Mouse (Mus musculus) testis, adult 2 months (tissue): Measurements from ENCODE around the gene Zdhhc16.

Experiments used
- CTCF ChIP-seq: fragments of 200-500 bp; IDR thresholded peaks from 2 replicates; pipeline ENCODE4 v1.5.1; 2012; ENCODE audit warnings: low read depth, mild to moderate bottlenecking, inconsistent platforms, low read length, moderate library complexity; ENCODE audit not compliant: control insufficient read depth, insufficient read depth, insufficient replicate concordance
- POLR2A ChIP-seq: fragments of 200-500 bp; IDR thresholded peaks from 2 replicates; pipeline ENCODE4 v1.6.1; 2012; ENCODE audit warnings: low read depth, mild to moderate bottlenecking, inconsistent platforms, low read length, moderate library complexity; ENCODE audit not compliant: control insufficient read depth

DNA sequence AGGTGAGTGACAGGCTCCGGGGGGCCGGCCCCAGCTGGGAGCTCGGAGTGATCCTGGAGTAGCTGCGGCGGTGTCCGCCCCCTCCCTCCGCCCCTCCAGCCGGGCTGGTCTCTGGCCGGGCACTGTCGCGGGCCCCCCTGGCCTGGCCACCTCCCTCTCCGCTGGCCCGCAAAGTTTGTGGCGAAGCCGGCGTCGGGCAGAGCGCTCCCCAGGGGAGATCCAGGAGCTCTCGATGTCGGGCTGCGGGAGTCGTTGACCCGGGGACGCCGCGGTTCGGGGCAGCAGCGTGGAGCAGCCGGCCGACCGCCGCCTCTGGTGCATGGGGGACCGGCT is 48.3 kb downstream of the Zdhhc16 start, which contains the start of gene Ubtd1:
- no peak for TF ChIP-seq CTCF
- TF ChIP-seq POLR2A: 0 out of 2 replicates have a peak, but pooled peaks have one; percentile 8
